In genomic region chr9:47699026-47699425, GRCm38 (mm10) we compare ENCODE assay signal across 10 mouse cellular contexts.
DNase-seq lines count a peak whose midpoint lies in the region; ATAC-seq and TF ChIP-seq lines count a peak whose summit lies in the region.
"Had no signal": no experiment of that assay in that cellular context is flagged by ENCODE, and none has a peak within 500 bp of the region (broad histone marks: within the 10 kb centered on the region; RNA-seq: fewer than 3 reads in every experiment).

No protein-coding gene starts in this region.

- no peaks in the 10 kb centered on the region for H3K79me2 ChIP-seq in MEL (ENCODE audit: control insufficient read depth, insufficient read depth, low read length, poor library complexity)

- no peaks in the 10 kb centered on the region for H3K36me3 ChIP-seq in MEL (ENCODE audit: control insufficient read depth in 1 of 2, insufficient read depth in 2 of 2, low read length in 2 of 2)
- H3K36me3 ChIP-seq: lung, embryonic 15.5 days had no signal

- no peaks in the 10 kb centered on the region for H3K27me3 ChIP-seq in MEL (ENCODE audit: control insufficient read depth in 1 of 2, insufficient read depth in 2 of 2, low read length in 2 of 2)
- H3K27me3 ChIP-seq: lung, embryonic 15.5 days had no signal

- H3K4me1 ChIP-seq in MEL (ENCODE audit: control insufficient read depth in 1 of 2, insufficient read depth in 2 of 2, low read length in 2 of 2), result no peaks in the 10 kb centered on the region

- H3K27ac ChIP-seq in MEL (ENCODE audit: control insufficient read depth, low read depth, low read length), result no peak overlapping the region
- H3K27ac ChIP-seq: lung, embryonic 15.5 days had no signal

- TF ChIP-seq RAD21 in MEL (IDR thresholded peaks at IDR 0.05; ENCODE audit: low read depth, low read length), result peak; percentile 87

- no peak for TF ChIP-seq POLR2A in MEL (IDR thresholded peaks at IDR 0.05; ENCODE audit: control insufficient read depth in 1 of 2, insufficient read depth in 1 of 2, low read depth in 1 of 2, low read length in 2 of 2, poor library complexity in 1 of 2)

- DNase-seq in layer of hippocampus, adult 11-12 months (ENCODE audit: low spot score), result peak; percentile 82
- DNase-seq in layer of hippocampus, adult 9-11 months, result no peak
- peak; percentile 58 for DNase-seq in MEL (ENCODE audit: low read depth, low spot score)
- peak; percentile 26 for DNase-seq in c-Kit-positive CD71-negative TER-119-negative erythroid progenitor cells, embryonic 14.5 days (ENCODE audit: low read depth)
- DNase-seq in frontal cortex, postnatal 36 days (ENCODE audit: low spot score in 2 of 2), result peak; percentile 61 to 79
- peak; percentile 54 to 84 for DNase-seq in layer of hippocampus, postnatal 25 days (ENCODE audit: extremely low spot score in 1 of 2, low spot score in 1 of 2)
- peak; percentile 13 for DNase-seq in ovary, postnatal 36 days (ENCODE audit: low spot score)

- no peak overlapping the region for H3K9ac ChIP-seq in MEL (ENCODE audit: control insufficient read depth, low read depth, low read length, poor library complexity, severe bottlenecking)
- H3K9ac ChIP-seq: lung, embryonic 15.5 days had no signal

- no peaks in the 10 kb centered on the region for H3K9me3 ChIP-seq in MEL (replicated peaks; ENCODE audit: insufficient read depth, low read length)
- H3K9me3 ChIP-seq: lung, embryonic 15.5 days had no signal

- peak; percentile 73 to 86 (median 76) for TF ChIP-seq CTCF in MEL (IDR thresholded peaks at IDR 0.05 in 2 of 3, conservative IDR thresholded peaks at IDR 0.05 in 1 of 3; ENCODE audit: control insufficient read depth in 1 of 3, insufficient read depth in 1 of 3, low read depth in 2 of 3, low read length in 3 of 3, poor library complexity in 1 of 3, severe bottlenecking in 1 of 3)

- no peak for TF ChIP-seq EP300 in MEL (IDR thresholded peaks at IDR 0.05; ENCODE audit: low read depth in 1 of 2, low read length in 2 of 2)

- ATAC-seq in megakaryocyte-erythroid progenitor cell, adult 5-6 weeks (replicated peaks; ENCODE audit: low FRiP score, low TSS enrichment, poor library complexity, severe bottlenecking), result no peak

- H3K4me3 ChIP-seq in MEL (ENCODE audit: control insufficient read depth in 1 of 2, insufficient read depth in 1 of 2, low read depth in 2 of 2, low read length in 2 of 2), result no peak overlapping the region
- H3K4me3 ChIP-seq: erythroblast, embryonic 14.5 days; lung, embryonic 15.5 days had no signal

TF ChIP-seq in MEL, 35 proteins besides CTCF, POLR2A, EP300 and RAD21:
- TF ChIP-seq CHD1 (IDR thresholded peaks at IDR 0.05; ENCODE audit: low read depth, low read length), result no peak
- TF ChIP-seq SMC3 (IDR thresholded peaks at IDR 0.05; ENCODE audit: low read depth, low read length), result peak; percentile 98
- TF ChIP-seq ELF1 (IDR thresholded peaks at IDR 0.05; ENCODE audit: low read depth, low read length), result no peak
- TF ChIP-seq ZC3H11A (IDR thresholded peaks at IDR 0.05; ENCODE audit: low read depth, low read length), result peak; percentile 91
